Mouse (Mus musculus): ENCODE measurements at regions not wholly inside any gene's neighbourhood (a gene's known extent, or its start where the extent isn't known, plus 50 kb on each side); places are given as distances from the start of the nearest gene placed in this dataset.

DNA sequence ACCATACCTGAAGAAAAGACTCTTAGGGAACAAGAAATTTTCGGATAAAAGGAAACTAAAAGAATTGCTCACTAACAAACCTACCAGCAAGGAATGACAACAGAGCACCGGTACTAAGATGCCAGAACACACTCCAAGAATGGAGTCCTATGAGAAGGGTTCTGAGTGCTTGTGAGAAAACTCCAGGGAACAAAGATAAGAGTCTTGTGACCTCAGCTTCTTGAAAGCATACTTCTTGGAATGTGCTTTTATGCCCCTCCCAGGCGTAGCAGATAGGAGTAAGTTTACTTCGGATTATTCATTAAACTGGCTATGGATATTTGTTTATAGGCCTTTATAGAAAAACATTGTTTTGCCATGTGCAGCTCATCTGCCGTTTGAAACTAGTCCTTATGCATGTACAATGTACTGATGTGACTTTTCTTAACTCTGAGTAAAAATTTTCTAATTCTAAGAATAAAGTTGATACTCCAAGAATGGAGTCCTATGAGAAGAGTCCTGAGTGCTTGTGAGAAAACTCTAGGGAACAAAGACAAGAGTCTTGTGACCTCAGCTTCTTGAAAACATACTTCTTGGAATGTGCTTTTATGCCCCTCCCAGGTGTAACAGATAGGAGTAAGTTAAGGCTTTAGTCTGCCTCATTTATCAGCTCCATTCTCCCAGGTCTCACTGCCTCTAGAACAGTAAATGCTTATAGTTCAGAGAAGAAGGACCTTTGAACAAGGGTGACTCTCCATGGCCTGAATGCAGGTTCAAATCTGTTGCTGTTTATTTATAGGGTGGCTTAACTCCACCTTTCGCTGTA, 150.8 kb upstream of the Kynu start:
- TF ChIP-seq CTCF (IDR thresholded peaks at IDR 0.05) (no peak), EP300 (IDR thresholded peaks at IDR 0.05) (peak; percentile 96)
